Mouse (Mus musculus) adrenal gland, adult 18-20 months (tissue): ENCODE measurements around the gene Brd3. TPM values are rescaled to one million over a fixed set of nuclear protein-coding genes. Genes with fewer than 3 reads are reported as not detected.
"Not testable (repeated sequence)": the region's sequence is repeated elsewhere in the genome, so short reads cannot be mapped to it uniquely, and the experiment has no call there.

ENCODE experiments used
- DNase-seq, 2 experiments: peaks; one replicate each; pipeline ENCODE4 v3.0.0; 2021 to 2022; ENCODE audit warnings: low spot score in 2 of 2
- long read RNA-seq, 2 experiments: library from polyadenylated mRNA; stranded (forward); transcript quantifications; one replicate each; pipeline ENCODE4 v2.0.0; 2021
- total RNA-seq, 2 experiments: library from RNA; stranded (reverse); gene quantifications; 1 replicate in 1 of 2; 2 replicates in 1 of 2; pipeline ENCODE4 v1.2.3; 2021

Gene Brd3
- total RNA-seq: 10 to 100 TPM; 42.0 to 73.4 TPM
- long read RNA-seq, experiment 1, partial matches to known transcripts: 5 of 7 reads
- long read RNA-seq, experiment 1, other reads (novel, unspliced or antisense): 2 of 7 reads
- long read RNA-seq, experiment 2, full-length matches to known transcripts: 3 of 38 reads
- long read RNA-seq, experiment 2, partial matches to known transcripts: 29 of 38 reads
- long read RNA-seq, experiment 2, other reads (novel, unspliced or antisense): 6 of 38 reads

GRCm38 (mm10) chr2:27507562-27507961, at the start of gene Brd3:
TSS of gene Brd3 (minus strand) at chr2:27507662.
- no peak for DNase-seq

GRCm38 (mm10) chr2:27556921-27557320, 49.5 kb upstream of the Brd3 start:
- no peak for DNase-seq

GRCm38 (mm10) chr2:27554308-27554707, 46.8 kb upstream of the Brd3 start:
- DNase-seq: no peak

- DNase-seq: peak; percentile 77 to 83
These were observed 45.3 kb upstream of the Brd3 start for GRCm38 (mm10) chr2:27552620-27553287.

- DNase-seq: no peak
These were observed 41.4 kb upstream of the Brd3 start for GRCm38 (mm10) chr2:27548664-27549369.

- no peak for DNase-seq
These were observed 40.5 kb upstream of the Brd3 start for GRCm38 (mm10) chr2:27547986-27548385.

- no peak for DNase-seq
These were observed 39.9 kb upstream of the Brd3 start for GRCm38 (mm10) chr2:27547326-27547725.

- DNase-seq: not testable (repeated sequence)
These were observed 38.6 kb upstream of the Brd3 start for GRCm38 (mm10) chr2:27546041-27546440.

- DNase-seq: not testable (repeated sequence)
These were observed 38.1 kb upstream of the Brd3 start for GRCm38 (mm10) chr2:27545517-27545916.

- DNase-seq: no peak
These were observed 37.2 kb upstream of the Brd3 start for GRCm38 (mm10) chr2:27544613-27545012.

GRCm38 (mm10) chr2:27541225-27541624, 33.8 kb upstream of the Brd3 start:
- no peak for DNase-seq

- no peak for DNase-seq
These were observed 33.0 kb upstream of the Brd3 start for GRCm38 (mm10) chr2:27540515-27540836.

- DNase-seq: peak; percentile 87
These were observed 32.5 kb upstream of the Brd3 start for GRCm38 (mm10) chr2:27539772-27540514.

GRCm38 (mm10) chr2:27539336-27539735, 31.9 kb upstream of the Brd3 start:
- no peak for DNase-seq

GRCm38 (mm10) chr2:27538455-27539330, 31.2 kb upstream of the Brd3 start:
- DNase-seq: not testable (repeated sequence)

GRCm38 (mm10) chr2:27518283-27518682, 10.8 kb upstream of the Brd3 start:
- DNase-seq: no peak

- DNase-seq: no peak
These were observed 8.8 kb upstream of the Brd3 start for GRCm38 (mm10) chr2:27516289-27516688.

- no peak for DNase-seq
These were observed 8.1 kb upstream of the Brd3 start for GRCm38 (mm10) chr2:27515341-27516166.

GRCm38 (mm10) chr2:27514639-27515328, 7.3 kb upstream of the Brd3 start, which contains the start of gene Wdr5:
TSS of gene Wdr5 (plus strand) at chr2:27515157.
- peak; percentile 99 to 100 for DNase-seq
